Mouse (Mus musculus) adrenal gland, adult (tissue): Measurements from ENCODE around the gene Oaz1.
"Not testable (repeated sequence)": the region's sequence is repeated elsewhere in the genome, so short reads cannot be mapped to it uniquely, and the experiment has no call there.

Experiments
- DNase-seq, 2 experiments: peaks; one replicate each; pipeline ENCODE4 v3.0.0; 2022 to 2023; ENCODE audit warnings: low spot score in 1 of 2; ENCODE audit not compliant: inconsistent age in 2 of 2

Oaz1 gene

DNA sequence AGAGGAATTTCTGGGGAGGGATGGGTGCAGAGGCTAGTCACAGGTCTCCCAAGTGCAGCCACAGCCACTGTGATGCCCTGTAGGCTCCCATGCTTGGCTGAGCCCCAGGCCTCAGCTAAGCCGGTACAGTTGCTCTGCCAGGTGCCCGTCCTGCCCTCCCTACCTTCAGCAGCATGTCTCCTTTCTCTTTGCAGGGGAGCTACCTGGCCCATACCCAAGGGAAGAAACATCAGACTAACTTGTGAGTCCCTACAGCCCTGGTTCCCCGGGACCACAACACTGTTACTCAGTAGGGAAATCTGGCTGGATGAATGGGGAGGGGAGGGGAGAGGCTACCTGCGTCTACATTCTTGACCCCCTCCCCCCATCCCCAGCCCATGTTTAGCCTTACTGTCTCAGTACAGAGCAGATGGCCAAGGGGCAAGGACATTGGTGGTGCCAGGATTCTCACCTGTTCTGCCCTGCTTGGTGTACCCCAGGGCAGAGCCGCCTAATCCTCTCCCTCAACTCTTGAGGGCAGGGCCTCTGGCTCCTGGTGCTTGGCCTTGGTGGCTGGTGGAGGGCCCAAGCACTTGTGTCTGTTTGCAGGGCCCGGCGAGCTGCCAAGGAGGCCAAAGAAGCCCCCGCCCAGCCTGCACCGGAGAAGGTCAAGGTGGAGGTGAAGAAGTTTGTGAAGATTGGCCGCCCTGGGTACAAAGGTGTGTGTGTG is 24.1 kb upstream of the Oaz1 start:
- DNase-seq = no peak

DNA sequence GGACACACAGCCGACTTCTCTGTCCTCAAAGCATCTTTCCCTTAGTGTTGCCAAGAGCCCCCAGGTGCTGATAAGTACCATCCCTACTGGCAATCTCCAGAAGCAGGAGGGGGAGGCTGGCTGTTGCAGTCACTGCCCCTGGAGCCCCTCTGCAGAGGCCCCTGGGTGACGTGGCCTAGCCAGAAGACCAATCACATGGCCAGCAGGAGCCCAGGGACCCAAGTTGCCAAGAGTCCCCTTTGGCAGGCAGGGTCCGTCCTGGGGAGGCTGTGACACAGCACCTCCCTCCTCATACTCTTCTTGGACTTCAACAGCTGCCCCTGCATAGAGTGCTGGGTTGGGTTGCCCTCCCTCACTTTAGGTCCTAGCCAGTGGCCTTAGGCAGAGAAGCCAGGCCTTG is 23.5 kb upstream of the Oaz1 start:
- DNase-seq = no peak

DNA sequence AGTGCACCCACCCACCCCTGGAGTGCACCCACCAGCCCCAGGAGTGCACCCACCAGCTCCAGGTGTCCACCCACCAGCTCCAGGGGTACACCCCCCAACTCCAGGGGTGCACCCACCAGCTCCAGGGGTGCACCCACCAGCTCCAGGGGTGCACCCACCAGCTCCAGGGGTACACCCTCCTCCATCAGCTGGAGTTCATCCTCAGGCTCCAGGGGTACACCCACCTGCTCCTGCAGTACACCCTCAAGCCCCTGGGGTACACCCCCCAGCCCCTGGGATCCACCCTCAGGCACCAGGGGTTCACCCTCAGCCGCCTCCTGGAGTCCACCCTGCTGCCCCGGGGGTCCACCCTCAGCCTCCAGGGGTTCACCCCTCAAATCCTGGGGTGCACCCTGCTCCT is 22.1 kb upstream of the Oaz1 start:
- DNase-seq = no peak

DNA sequence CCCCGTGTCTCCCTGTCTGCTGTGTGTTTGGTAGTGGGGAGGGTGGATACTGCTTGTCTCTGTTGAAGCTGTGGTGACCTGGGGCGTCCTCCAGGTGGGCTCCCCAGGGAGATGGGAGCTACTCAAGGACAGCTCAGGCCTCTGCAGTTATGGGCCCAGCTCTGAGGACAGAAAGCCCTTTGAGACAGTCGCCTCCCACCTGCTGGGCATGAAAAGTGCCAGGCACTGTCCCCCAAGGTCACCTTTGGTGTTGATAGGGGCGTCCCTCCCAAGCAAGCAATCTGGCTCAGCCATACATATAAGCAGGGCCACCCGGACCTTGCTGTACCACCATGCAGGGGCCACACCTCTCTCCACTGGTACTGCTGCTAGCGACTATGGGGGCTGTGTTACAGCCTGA is 21.5 kb upstream of the Oaz1 start, which contains the start of gene Amh:
Amh (plus strand) TSS at position 328 of the 400 bp plus-strand sequence.
- DNase-seq = no peak

DNA sequence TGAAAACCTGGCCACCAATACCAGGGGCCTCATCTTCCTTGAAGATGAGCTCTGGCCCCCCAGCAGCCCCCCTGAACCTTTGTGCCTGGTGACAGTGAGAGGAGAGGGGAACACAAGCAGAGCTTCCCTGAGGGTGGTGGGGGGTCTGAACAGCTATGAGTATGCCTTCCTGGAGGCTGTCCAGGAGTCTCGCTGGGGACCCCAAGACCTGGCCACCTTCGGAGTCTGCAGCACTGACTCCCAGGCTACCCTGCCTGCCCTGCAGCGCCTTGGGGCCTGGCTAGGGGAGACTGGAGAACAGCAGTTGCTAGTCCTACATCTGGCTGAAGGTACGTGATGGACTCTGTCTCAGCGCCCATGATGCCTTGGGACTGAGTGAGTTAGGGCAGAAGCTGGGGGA is 21.1 kb upstream of the Oaz1 start:
- DNase-seq = no peak

DNA sequence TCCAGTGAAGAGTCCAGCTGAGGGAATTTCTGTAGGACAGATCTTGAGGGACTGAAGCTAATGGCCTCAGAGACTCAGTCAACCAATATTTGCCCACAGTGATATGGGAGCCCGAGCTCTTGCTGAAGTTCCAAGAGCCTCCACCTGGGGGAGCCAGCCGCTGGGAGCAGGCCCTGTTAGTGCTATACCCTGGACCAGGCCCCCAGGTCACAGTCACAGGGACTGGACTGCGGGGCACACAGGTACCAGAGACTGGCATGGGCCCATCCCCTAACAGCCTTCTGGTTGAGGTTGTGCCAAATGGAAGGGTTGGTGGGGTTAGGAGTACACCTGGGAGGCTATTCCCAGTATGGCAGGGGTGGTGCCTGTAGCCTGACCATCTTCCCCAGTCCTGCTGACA is 20.5 kb upstream of the Oaz1 start:
- peak; percentile 78 to 92 for DNase-seq

- DNase-seq = no peak
Measured at GRCm38 (mm10) chr10:80806341-80807056, 20.0 kb upstream of the Oaz1 start.

DNA sequence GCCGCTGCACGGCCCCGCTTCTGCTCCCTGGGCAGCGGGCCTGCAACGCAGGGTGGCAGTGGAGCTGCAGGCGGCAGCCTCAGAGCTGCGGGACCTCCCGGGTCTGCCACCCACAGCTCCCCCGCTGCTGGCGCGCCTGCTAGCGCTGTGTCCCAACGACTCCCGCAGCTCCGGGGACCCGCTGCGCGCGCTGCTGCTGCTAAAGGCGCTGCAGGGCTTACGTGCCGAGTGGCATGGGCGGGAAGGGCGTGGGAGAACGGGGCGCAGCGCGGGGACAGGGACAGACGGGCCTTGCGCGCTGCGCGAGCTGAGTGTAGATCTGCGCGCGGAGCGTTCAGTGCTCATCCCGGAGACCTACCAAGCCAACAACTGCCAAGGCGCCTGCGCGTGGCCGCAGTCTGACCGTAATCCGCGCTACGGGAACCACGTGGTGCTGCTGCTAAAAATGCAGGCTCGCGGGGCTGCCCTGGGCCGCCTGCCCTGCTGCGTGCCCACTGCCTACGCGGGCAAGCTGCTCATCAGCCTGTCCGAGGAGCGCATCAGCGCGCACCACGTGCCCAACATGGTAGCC is 19.3 kb upstream of the Oaz1 start:
- DNase-seq = peak; percentile 85 to 93

GRCm38 (mm10) chr10:80808099-80808984 is 18.1 kb upstream of the Oaz1 start:
- no peak for DNase-seq

- DNase-seq = no peak
Measured at GRCm38 (mm10) chr10:80808985-80809632, 17.3 kb upstream of the Oaz1 start.

- peak; percentile 82 to 91 for DNase-seq
Measured at GRCm38 (mm10) chr10:80810084-80810483, 16.4 kb upstream of the Oaz1 start.

GRCm38 (mm10) chr10:80812391-80813041 is 13.9 kb upstream of the Oaz1 start:
- DNase-seq = peak; percentile 82 to 87

GRCm38 (mm10) chr10:80813366-80813765 is 13.1 kb upstream of the Oaz1 start, which contains the start of gene Jsrp1:
Gene Jsrp1, minus strand, starts transcription at chr10:80813498.
- no peak for DNase-seq

GRCm38 (mm10) chr10:80814800-80815199 is 11.7 kb upstream of the Oaz1 start:
- no peak for DNase-seq

DNA sequence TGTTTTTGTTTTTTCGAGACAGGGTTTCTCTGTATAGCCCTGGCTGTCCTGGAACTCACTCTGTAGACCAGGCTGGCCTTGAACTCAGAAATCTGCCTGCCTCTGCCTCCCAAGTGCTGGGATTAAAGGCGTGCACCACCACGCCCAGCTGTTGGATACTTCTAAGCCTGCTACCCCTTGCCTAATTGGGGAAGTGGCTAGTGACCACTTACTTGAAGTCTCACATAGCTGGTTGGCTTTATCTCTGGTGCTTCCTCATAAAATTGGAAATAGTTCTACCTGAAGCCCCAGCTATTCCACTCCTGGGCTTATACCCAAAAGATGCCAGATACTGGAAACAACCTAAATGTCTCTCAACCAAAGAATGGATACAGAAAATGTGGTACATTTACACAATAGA is 10.2 kb upstream of the Oaz1 start:
- not testable (repeated sequence) for DNase-seq

GRCm38 (mm10) chr10:80817164-80817563 is 9.3 kb upstream of the Oaz1 start:
- DNase-seq = peak; percentile 43 to 60

DNA sequence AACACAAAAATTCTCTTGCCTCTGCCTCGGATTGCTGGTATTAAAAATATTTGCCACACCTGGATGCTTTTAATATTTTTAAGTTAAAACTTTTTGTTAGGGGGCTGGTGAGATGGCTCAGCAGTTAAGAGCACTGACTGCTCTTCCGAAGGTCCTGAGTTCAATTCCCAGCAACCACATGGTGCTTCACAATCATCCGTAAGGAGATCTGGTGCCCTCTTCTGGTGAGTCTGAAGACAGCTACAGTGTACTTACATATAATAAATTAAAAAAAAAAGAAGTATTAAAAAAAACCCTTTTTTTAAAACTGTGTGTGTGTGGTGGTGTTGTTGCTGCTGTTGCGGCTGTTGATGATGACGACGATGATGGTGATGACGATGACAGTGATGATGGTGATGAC is 8.5 kb upstream of the Oaz1 start:
- DNase-seq = not testable (repeated sequence)

DNA sequence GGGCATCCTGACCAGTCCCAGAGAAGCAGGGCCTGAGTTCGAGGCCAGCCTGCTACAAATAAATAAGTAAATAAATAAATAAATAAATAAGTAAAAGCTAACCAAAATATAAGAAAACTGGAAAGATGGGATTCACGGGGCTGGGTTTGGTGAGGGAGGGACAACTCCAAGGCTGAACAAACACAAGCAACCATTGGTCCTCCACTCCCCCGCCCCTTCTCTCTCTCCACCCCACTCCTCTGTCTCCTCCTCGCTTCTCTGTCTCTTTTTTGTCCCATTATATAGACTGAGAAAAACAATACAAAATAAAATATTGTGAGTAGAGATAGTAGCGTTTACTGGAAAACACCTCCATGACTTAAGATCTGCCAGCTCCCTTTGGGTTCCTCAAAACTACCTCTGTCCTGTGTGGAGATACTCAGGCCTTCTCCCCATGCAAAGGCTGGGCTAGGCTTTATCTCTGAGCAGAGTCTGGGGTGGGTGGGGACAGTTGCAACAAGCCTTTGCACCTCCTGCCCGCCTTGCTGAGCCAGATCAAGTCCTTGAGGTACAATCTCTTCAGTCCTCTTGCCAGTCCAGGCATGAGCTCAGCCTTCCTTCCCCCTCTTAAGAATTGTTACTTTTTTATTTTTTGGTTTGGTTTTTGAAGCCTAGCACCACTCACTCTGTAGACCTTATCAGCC is 7.7 kb upstream of the Oaz1 start:
- DNase-seq = no peak

DNA sequence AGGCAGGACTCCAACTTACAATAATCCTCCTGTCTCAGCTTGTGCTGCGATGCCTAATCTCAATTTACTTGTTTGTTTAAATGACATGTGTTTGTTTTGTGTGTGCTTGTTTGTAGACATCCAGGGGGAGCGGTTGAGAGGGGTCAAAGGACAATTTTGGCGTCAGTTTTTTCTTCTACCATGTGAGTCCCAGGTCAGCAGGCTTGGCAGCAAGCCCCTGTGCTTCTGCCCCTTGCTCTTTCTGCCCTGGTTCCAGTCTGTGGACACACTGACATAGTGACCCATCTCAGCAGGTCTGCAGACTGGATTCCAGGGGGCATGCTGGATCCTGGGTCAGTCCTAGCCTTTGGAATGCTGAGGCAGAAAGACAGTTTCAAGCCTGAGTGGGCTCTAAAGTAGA is 7.0 kb upstream of the Oaz1 start:
- no peak for DNase-seq

DNA sequence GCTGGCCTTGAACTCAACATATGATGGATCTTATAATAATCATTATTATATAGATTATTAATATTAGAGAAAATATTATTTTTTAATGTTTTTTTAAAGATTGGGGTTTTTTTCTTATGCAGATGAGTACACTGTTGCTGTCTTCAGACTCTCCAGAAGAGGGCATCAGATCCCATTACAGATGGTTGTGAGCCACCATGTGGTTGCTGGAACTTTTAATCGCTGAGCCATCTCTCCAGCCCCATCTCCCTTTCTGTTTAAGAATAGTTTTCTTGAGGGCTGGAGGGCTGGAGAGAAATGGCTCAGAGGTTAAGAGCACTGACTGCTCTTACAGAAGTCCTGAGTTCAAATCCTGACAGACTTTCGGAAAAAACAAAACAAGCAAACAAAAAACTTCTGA is 4.5 kb upstream of the Oaz1 start:
- peak in 1 of 2 experiments; percentile 70 for DNase-seq
